ENCODE assay signal across 8 mouse cellular contexts in the genomic region with DNA sequence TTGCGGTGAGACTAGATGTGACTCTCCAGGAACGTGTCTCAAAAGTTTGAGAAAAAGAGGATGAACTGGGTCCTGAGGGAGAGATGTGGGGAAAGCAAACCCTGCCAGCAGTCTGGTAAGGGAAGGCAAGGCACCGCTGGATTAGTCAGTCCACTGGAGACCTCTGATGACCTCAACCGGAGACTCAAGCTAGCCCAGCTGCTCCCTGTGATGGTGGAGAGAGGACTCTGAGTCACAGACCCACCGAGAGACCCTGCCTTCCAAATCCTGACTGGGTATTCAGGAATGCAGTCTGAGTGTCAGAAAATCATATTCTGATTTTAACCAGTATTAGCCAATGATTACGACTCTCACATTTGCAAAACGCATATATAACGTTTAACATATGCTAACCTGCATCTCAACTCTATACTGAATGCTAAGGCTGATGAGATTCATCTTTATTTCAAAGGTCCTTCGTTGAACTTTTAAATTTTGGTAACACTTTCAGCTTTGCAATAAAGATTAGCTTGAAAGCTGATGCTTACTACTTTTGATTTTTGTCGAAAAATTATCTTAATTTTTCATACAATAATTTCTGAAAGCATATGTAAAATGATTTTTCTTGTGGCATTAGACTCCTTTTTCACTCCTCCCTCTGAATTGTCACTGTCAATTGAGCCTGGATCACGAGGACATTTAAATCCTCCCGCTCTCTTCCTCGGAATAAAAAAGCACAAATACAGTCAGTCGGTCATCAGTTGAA. TPM values are rescaled to one million over a fixed set of nuclear protein-coding genes. Genes with fewer than 3 reads are reported as not detected.
DNase-seq lines count a peak whose midpoint lies in the region; TF ChIP-seq lines count a peak whose summit lies in the region.

No protein-coding gene starts in this region.

- WGBS in heart, embryonic 10.5 days: 39% methylated on average over 14 of the region's 14 CpGs
- WGBS in hindbrain, embryonic 10.5 days: 38% methylated on average over 14 of the region's 14 CpGs
- 54% methylated on average over 14 of the region's 14 CpGs for WGBS in macrophage (ENCODE audit: missing documents)

- no peak overlapping the region for H3K27ac ChIP-seq in heart, embryonic 10.5 days
- H3K27ac ChIP-seq in ES-Bruce4 (ENCODE audit: insufficient read depth, low read length) (no peak overlapping the region), macrophage (no peak overlapping the region)
- H3K27ac ChIP-seq in hindbrain, embryonic 10.5 days: no peak overlapping the region

- no peak for TF ChIP-seq EP300 in ES-Bruce4 (IDR thresholded peaks at IDR 0.05; ENCODE audit: insufficient read depth, low read depth, low read length)

- H3K36me3 ChIP-seq in heart, embryonic 10.5 days: no peaks in the 10 kb centered on the region
- H3K36me3 ChIP-seq in ES-Bruce4 (ENCODE audit: control insufficient read depth, insufficient read depth, low read length, poor library complexity, severe bottlenecking) (no peaks in the 10 kb centered on the region), macrophage (ENCODE audit: inconsistent target) (no peaks in the 10 kb centered on the region)
- H3K36me3 ChIP-seq in hindbrain, embryonic 10.5 days: no peaks in the 10 kb centered on the region

- peaks cover 11% of the 10 kb centered on the region for H3K27me3 ChIP-seq in heart, embryonic 10.5 days (ENCODE audit: insufficient read depth, poor library complexity, severe bottlenecking)
- H3K27me3 ChIP-seq in ES-Bruce4 (ENCODE audit: control insufficient read depth, insufficient read depth, low read length, poor library complexity, severe bottlenecking): no peaks in the 10 kb centered on the region; the same call in none of the 2 replicates
- peaks cover 24% of the 10 kb centered on the region for H3K27me3 ChIP-seq in hindbrain, embryonic 10.5 days (ENCODE audit: insufficient read depth, poor library complexity, severe bottlenecking)

- no peak for TF ChIP-seq CTCF in ES-Bruce4 (IDR thresholded peaks at IDR 0.05; ENCODE audit: low read depth, low read length)

- H3K79me2 ChIP-seq in macrophage (ENCODE audit: inconsistent target): no peaks in the 10 kb centered on the region

- H3K9ac ChIP-seq in ES-Bruce4 (ENCODE audit: low read depth, poor library complexity, severe bottlenecking): peak overlapping the region; percentile 1; the same call in 1 of the 2 replicates

- no peaks in the 10 kb centered on the region for H3K9me3 ChIP-seq in heart, embryonic 10.5 days
- H3K9me3 ChIP-seq in ES-Bruce4 (replicated peaks; ENCODE audit: control insufficient read depth, insufficient read depth, low read length, poor library complexity, severe bottlenecking): no peaks in the 10 kb centered on the region
- H3K9me3 ChIP-seq in hindbrain, embryonic 10.5 days: peaks cover 3% of the 10 kb centered on the region; the same call in 1 of the 2 replicates

- no peak for TF ChIP-seq POLR2A in ES-Bruce4 (IDR thresholded peaks at IDR 0.05; ENCODE audit: insufficient read depth, low read length)

- peak overlapping the region; percentile 56 for H3K4me3 ChIP-seq in heart, embryonic 10.5 days
- peak overlapping the region; percentile 45; the same call in 1 of the 2 replicates for H3K4me3 ChIP-seq in ES-Bruce4 (ENCODE audit: low read depth, low read length)
- peak overlapping the region; percentile 54 for H3K4me3 ChIP-seq in hindbrain, embryonic 10.5 days
- peak overlapping the region; percentile 8; the same call in 1 of the 2 replicates for H3K4me3 ChIP-seq in macrophage (ENCODE audit: inconsistent target)

- no peak for DNase-seq in heart, embryonic 10.5 days (ENCODE audit: low spot score)
- DNase-seq in heart, adult 11 months: no peak
- DNase-seq in hindbrain, embryonic 10.5 days (ENCODE audit: low spot score): no peak
- no peak for DNase-seq in thymus, postnatal 4 days
- no peak for DNase-seq in Muller cell, postnatal 12 days (ENCODE audit: inconsistent ontology term)
- no peak for DNase-seq in layer of hippocampus, adult 9-10 months (ENCODE audit: low spot score)

- H3K4me1 ChIP-seq in heart, embryonic 10.5 days: no peaks in the 10 kb centered on the region; the same call in 1 of the 2 replicates
- peaks cover 2% of the 10 kb centered on the region for H3K4me1 ChIP-seq in ES-Bruce4 (ENCODE audit: control insufficient read depth, insufficient read depth, low read length)
- H3K4me1 ChIP-seq in hindbrain, embryonic 10.5 days (replicated peaks): peaks cover 18% of the 10 kb centered on the region

RNA-seq across cellular contexts. Expression of a gene that starts 3.0 kb away (rescaled TPM):
- polyA plus RNA-seq in heart, embryonic 10.5 days (2016; fragmentation: Nextera tagmentation; extraction: Ambion mirVana): 0.18 and 0.44 TPM in 2 replicates
- polyA plus RNA-seq in ES-Bruce4 (2011; ENCODE audit: insufficient read depth, insufficient read length, low read depth, missing spikeins): 8.1 and 8.7 TPM in 2 replicates
- 0.26 and 0.30 TPM in 2 replicates for polyA plus RNA-seq in hindbrain, embryonic 10.5 days (2016; fragmentation: Nextera tagmentation; extraction: Ambion mirVana)
- 10 to 100 TPM in 12 of 26 experiments, 1 to 10 TPM in 14; 2.1 to 26.6 (median 9.3) TPM for total RNA-seq in macrophage (2018; cell fraction: chromatin; rRNA removed)
- total RNA-seq in macrophage (2018; cell fraction: cytosol; rRNA removed): 1 to 10 TPM in 20 of 26 experiments, under 1 TPM in 6; 0.29 to 2.5 (median 1.3) TPM
- total RNA-seq in macrophage (2018; cell fraction: nucleus; rRNA removed): 10 to 100 TPM in 3 of 26 experiments, 1 to 10 TPM in 23; 1.7 to 11.6 (median 5.5) TPM
- polyA plus RNA-seq in macrophage (2018): 1.1 to 1.4 TPM (median 1.2 TPM) in 3 replicates

RNA-seq across cellular contexts. Expression of a gene that starts 3.5 kb away (rescaled TPM):
- polyA plus RNA-seq in heart, embryonic 10.5 days (2016; fragmentation: Nextera tagmentation; extraction: Ambion mirVana): 0.68 and 1.9 TPM in 2 replicates
- 88.5 and 95.4 TPM in 2 replicates for polyA plus RNA-seq in ES-Bruce4 (2011; ENCODE audit: insufficient read depth, insufficient read length, low read depth, missing spikeins)
- 3.5 and 4.7 TPM in 2 replicates for polyA plus RNA-seq in hindbrain, embryonic 10.5 days (2016; fragmentation: Nextera tagmentation; extraction: Ambion mirVana)
- total RNA-seq in macrophage (2018; cell fraction: chromatin; rRNA removed): 1 to 10 TPM in 4 of 26 experiments, under 1 TPM in 1, not detected in 21; 0.98 to 1.4 (median 1.3) TPM
- 1 to 10 TPM in 21 of 26 experiments, under 1 TPM in 5; 0.47 to 2.3 (median 1.5) TPM for total RNA-seq in macrophage (2018; cell fraction: cytosol; rRNA removed)
- 1 to 10 TPM in 3 of 26 experiments, under 1 TPM in 10, not detected in 13; 0.40 to 5.6 (median 0.67) TPM for total RNA-seq in macrophage (2018; cell fraction: nucleus; rRNA removed)
- 0.75 to 2.7 TPM (median 1.7 TPM) in 3 replicates for polyA plus RNA-seq in macrophage (2018)

RNA-seq across cellular contexts. Expression of a gene that starts 5.8 kb away (rescaled TPM):
- 3.0 and 4.7 TPM in 2 replicates for polyA plus RNA-seq in heart, embryonic 10.5 days (2016; fragmentation: Nextera tagmentation; extraction: Ambion mirVana)
- 29.6 and 32.2 TPM in 2 replicates for polyA plus RNA-seq in ES-Bruce4 (2011; ENCODE audit: insufficient read depth, insufficient read length, low read depth, missing spikeins)
- polyA plus RNA-seq in hindbrain, embryonic 10.5 days (2016; fragmentation: Nextera tagmentation; extraction: Ambion mirVana): 4.5 and 5.1 TPM in 2 replicates
- total RNA-seq in macrophage (2018; cell fraction: chromatin; rRNA removed): 100 to 1,000 TPM in 17 of 26 experiments, 10 to 100 TPM in 9; 20.6 to 250 (median 130) TPM
- 10 to 100 TPM; 16.9 to 87.7 (median 65.3) TPM for total RNA-seq in macrophage (2018; cell fraction: cytosol; rRNA removed)
- total RNA-seq in macrophage (2018; cell fraction: nucleus; rRNA removed): 100 to 1,000 TPM in 10 of 26 experiments, 10 to 100 TPM in 16; 25.6 to 136 (median 96.6) TPM
- 40.1 to 48.8 TPM (median 47.2 TPM) in 3 replicates for polyA plus RNA-seq in macrophage (2018)

RNA-seq across cellular contexts. Expression of a gene that starts 22.8 kb away (rescaled TPM):
- polyA plus RNA-seq in heart, embryonic 10.5 days (2016; fragmentation: Nextera tagmentation; extraction: Ambion mirVana): 542 and 712 TPM in 2 replicates
- polyA plus RNA-seq in ES-Bruce4 (2011; ENCODE audit: insufficient read depth, insufficient read length, low read depth, missing spikeins) (2,044 and 2,161 TPM in 2 replicates), macrophage (2018) (321 to 741 TPM (median 672 TPM) in 3 replicates)
- polyA plus RNA-seq in hindbrain, embryonic 10.5 days (2016; fragmentation: Nextera tagmentation; extraction: Ambion mirVana): 672 and 778 TPM in 2 replicates
- total RNA-seq in macrophage (2018; cell fraction: chromatin; rRNA removed): 100 to 1,000 TPM in 23 of 26 experiments, 10 to 100 TPM in 3; 65.6 to 268 (median 152) TPM
- 100 to 1,000 TPM; 274 to 584 (median 379) TPM for total RNA-seq in macrophage (2018; cell fraction: cytosol; rRNA removed)
- total RNA-seq in macrophage (2018; cell fraction: nucleus; rRNA removed): 100 to 1,000 TPM; 112 to 309 (median 144) TPM

RNA-seq across cellular contexts. Expression of a gene that starts 48.5 kb away (rescaled TPM):
- polyA plus RNA-seq in heart, embryonic 10.5 days (2016; fragmentation: Nextera tagmentation; extraction: Ambion mirVana): 3.0 and 3.6 TPM in 2 replicates
- polyA plus RNA-seq in ES-Bruce4 (2011; ENCODE audit: insufficient read depth, insufficient read length, low read depth, missing spikeins) (18.5 and 20.1 TPM in 2 replicates), macrophage (2018) (118 to 323 TPM (median 130 TPM) in 3 replicates)
- 1.8 and 2.4 TPM in 2 replicates for polyA plus RNA-seq in hindbrain, embryonic 10.5 days (2016; fragmentation: Nextera tagmentation; extraction: Ambion mirVana)
- 100 to 1,000 TPM in 15 of 26 experiments, 10 to 100 TPM in 11; 20.5 to 641 (median 175) TPM for total RNA-seq in macrophage (2018; cell fraction: chromatin; rRNA removed)
- 100 to 1,000 TPM; 128 to 783 (median 543) TPM for total RNA-seq in macrophage (2018; cell fraction: cytosol; rRNA removed)
- total RNA-seq in macrophage (2018; cell fraction: nucleus; rRNA removed): 100 to 1,000 TPM in 18 of 26 experiments, 10 to 100 TPM in 8; 75.1 to 591 (median 408) TPM

Comparison
In these comparisons a context has a peak if more than half of its experiments do, and no peak if none do; other contexts are left out.
1. RNA of a gene that starts 3.5 kb away (polyA plus RNA-seq): 88.5 to 95.4 TPM in ES-Bruce4; 3.5 to 4.7 TPM in hindbrain, embryonic 10.5 days, 0.68 to 1.9 TPM in heart, embryonic 10.5 days and 0.75 to 2.7 TPM in macrophage; every median in the first group is over 10 times any median in the second.
2. Peak in every context shown above with its lines, with median percentiles within 50 percentile points of each other: H3K4me3 ChIP-seq.